Mouse (Mus musculus) olfactory bulb, adult 2 months (tissue): ENCODE data around the gene Dcaf17.

Source experiments
- CTCF ChIP-seq: fragments of 200-500 bp; IDR thresholded peaks from 2 replicates; pipeline ENCODE4 v1.5.1; 2012; ENCODE audit warnings: low read depth, mild to moderate bottlenecking, low read length, moderate library complexity; ENCODE audit not compliant: insufficient read depth
- POLR2A ChIP-seq: fragments of 200-500 bp; IDR thresholded peaks from 2 replicates; pipeline ENCODE4 v1.6.1; 2012; ENCODE audit warnings: mild to moderate bottlenecking, low read depth, low read length, moderate library complexity; ENCODE audit not compliant: insufficient read depth

- TF ChIP-seq POLR2A (no peak), CTCF (no peak)
Measured at GRCm38 (mm10) chr2:71116151-71116550, 61.0 kb downstream of the Dcaf17 start.
